Mouse (Mus musculus): ENCODE data around the gene C2cd5. TPM values are rescaled to one million over a fixed set of nuclear protein-coding genes. Genes with fewer than 3 reads are reported as not detected.

The C2cd5 gene
- polyA plus RNA-seq, 1 experiment from 2014 or later: 25.0 TPM

DNA sequence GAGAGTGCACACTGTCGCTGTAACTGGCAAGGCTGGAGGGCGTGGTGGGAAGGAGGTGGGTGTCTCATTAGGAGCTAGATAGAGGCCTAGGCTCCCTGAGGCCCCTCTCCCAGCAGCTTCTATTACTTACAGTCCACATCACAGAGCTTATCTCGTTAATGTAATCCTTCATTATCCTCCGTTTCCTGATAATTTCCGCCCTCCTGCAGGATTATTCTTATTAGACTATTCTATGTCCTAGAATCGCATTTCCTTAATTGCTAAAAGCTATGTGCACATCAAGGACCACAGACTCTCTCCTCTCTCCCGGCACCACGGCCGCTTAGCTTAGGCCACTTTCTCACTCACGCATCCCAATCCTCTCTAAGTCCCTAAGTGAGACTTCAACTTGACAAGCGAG is 4.8 kb downstream of the C2cd5 start:
- ATAC-seq (replicated peaks; ENCODE audit: low FRiP score) (no peak), DNase-seq (ENCODE audit: low spot score) (no peak)
- H3K36me3 ChIP-seq (ENCODE audit: control insufficient read depth, insufficient read depth, low read length): peaks cover 6% of the 10 kb centered on the region; the same call in 1 of the 2 replicates
- H3K9me3 ChIP-seq (ENCODE audit: control insufficient read depth, low read length): no peaks in the 10 kb centered on the region
- no peaks in the 10 kb centered on the region for H3K4me1 ChIP-seq (replicated peaks; ENCODE audit: control insufficient read depth, insufficient read depth, low read length)
- H3K4me3 ChIP-seq (ENCODE audit: low read depth, low read length): no peak overlapping the region
- no peak overlapping the region for H3K9ac ChIP-seq (ENCODE audit: low read depth, low read length)
- WGBS: 74% methylated on average over 11 of the region's 11 CpGs
- H3K27me3 ChIP-seq (replicated peaks; ENCODE audit: control insufficient read depth, insufficient read depth, low read length): no peaks in the 10 kb centered on the region
- no peak overlapping the region for H3K4me2 ChIP-seq
- H3K27ac ChIP-seq (ENCODE audit: low read depth, low read length): no peak overlapping the region

DNA sequence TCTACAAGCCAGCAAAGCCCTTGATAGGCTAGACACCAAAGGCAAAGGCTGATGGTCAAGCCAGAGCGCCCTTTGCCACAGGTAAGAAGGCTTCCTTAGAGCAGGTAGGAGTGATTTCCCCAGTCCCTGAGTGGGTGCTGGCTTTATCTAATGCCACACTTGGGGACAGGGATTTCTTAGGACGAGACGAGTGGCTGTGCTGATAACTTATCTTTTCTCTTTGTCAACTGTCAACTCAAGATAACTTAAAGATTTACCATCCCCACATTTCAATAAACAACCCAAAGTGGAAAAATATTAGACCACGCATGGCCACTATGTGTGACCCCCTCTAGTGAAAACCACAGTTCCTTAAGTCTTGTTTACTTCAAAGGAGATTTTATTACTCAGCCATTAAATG is 7.1 kb downstream of the C2cd5 start:
- WGBS: 54% methylated on average over 4 of the region's 4 CpGs
- no peak for ATAC-seq (replicated peaks; ENCODE audit: low FRiP score)
- H3K36me3 ChIP-seq (ENCODE audit: control insufficient read depth, insufficient read depth, low read length): peaks cover 6% of the 10 kb centered on the region; the same call in 1 of the 2 replicates

DNA sequence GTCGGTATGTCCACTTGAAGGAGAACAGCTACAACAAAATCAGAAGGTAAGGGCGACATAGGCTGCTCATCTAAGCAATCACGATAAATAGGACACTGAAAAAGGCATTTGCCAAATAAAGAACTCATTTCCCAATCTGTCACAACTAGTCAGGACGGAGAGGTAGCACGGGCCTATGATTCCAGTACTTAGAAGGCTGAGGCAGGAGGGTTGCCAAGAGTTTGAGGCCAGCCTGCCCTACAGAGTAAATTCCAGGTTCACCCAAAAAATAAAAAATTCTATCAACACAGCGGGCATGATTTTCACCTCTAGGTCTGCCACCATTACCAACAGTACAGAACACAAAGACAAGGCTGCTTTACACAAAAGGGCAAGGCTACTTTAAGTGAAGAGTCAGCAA is 8.9 kb downstream of the C2cd5 start:
- DNase-seq (ENCODE audit: low spot score) (no peak), ATAC-seq (replicated peaks; ENCODE audit: low FRiP score) (no peak)
- no peak overlapping the region for H3K4me3 ChIP-seq (ENCODE audit: low read depth, low read length)
- H3K27me3 ChIP-seq (replicated peaks; ENCODE audit: control insufficient read depth, insufficient read depth, low read length): no peaks in the 10 kb centered on the region
- no peak overlapping the region for H3K27ac ChIP-seq (ENCODE audit: low read depth, low read length)
- no peak overlapping the region for H3K4me2 ChIP-seq
- H3K36me3 ChIP-seq (ENCODE audit: control insufficient read depth, insufficient read depth, low read length): peaks cover 10% of the 10 kb centered on the region; the same call in 1 of the 2 replicates
- H3K9ac ChIP-seq (ENCODE audit: low read depth, low read length): no peak overlapping the region
- WGBS: 94% methylated on average over 6 of the region's 6 CpGs
- no peaks in the 10 kb centered on the region for H3K4me1 ChIP-seq (replicated peaks; ENCODE audit: control insufficient read depth, insufficient read depth, low read length)
- H3K9me3 ChIP-seq (ENCODE audit: control insufficient read depth, low read length): no peaks in the 10 kb centered on the region

More for the DNA sequence above, 7.1 kb downstream of the C2cd5 start:
- no peaks in the 10 kb centered on the region for H3K4me1 ChIP-seq (replicated peaks; ENCODE audit: control insufficient read depth, insufficient read depth, low read length)
- no peak overlapping the region for H3K4me2 ChIP-seq
- no peaks in the 10 kb centered on the region for H3K9me3 ChIP-seq (ENCODE audit: control insufficient read depth, low read length)
- H3K27me3 ChIP-seq (replicated peaks; ENCODE audit: control insufficient read depth, insufficient read depth, low read length): no peaks in the 10 kb centered on the region
- no peak for DNase-seq (ENCODE audit: low spot score)
- H3K27ac ChIP-seq (ENCODE audit: low read depth, low read length): no peak overlapping the region
- no peak overlapping the region for H3K4me3 ChIP-seq (ENCODE audit: low read depth, low read length)
- no peak overlapping the region for H3K9ac ChIP-seq (ENCODE audit: low read depth, low read length)

DNA sequence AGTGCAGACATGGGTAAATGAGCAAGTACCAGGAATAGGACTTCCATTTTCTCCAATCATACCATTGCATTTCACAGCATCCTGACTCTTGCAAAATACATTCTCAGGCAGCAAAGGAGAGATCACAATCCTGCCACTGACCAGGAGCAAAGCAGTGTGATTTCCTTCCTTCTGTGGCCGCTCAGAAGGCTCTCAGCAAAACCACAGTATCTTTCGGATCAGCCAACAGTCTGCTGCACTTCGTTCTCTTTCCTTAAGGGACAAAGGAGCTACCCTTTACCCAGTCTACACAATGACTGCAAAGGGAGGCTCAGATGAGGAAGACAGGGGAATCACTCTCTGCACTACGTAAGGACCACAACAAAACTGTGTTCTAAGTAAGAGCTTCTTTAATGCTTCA is 12.6 kb downstream of the C2cd5 start:
- WGBS: 67% methylated on average over 4 of the region's 4 CpGs
- no peak for ATAC-seq (replicated peaks; ENCODE audit: low FRiP score)
- Histone ChIP-seq H3K4me2 (no peak overlapping the region), H3K9ac (ENCODE audit: low read depth, low read length) (no peak overlapping the region), H3K27ac (ENCODE audit: low read depth, low read length) (no peak overlapping the region; the same call in 1 of the 2 replicates), H3K4me3 (ENCODE audit: low read depth, low read length) (no peak overlapping the region), H3K27me3 (replicated peaks; ENCODE audit: control insufficient read depth, insufficient read depth, low read length) (no peaks in the 10 kb centered on the region), H3K9me3 (ENCODE audit: control insufficient read depth, low read length) (no peaks in the 10 kb centered on the region), H3K4me1 (replicated peaks; ENCODE audit: control insufficient read depth, insufficient read depth, low read length) (no peaks in the 10 kb centered on the region), H3K36me3 (ENCODE audit: control insufficient read depth, insufficient read depth, low read length) (peaks cover 15% of the 10 kb centered on the region)
- DNase-seq (ENCODE audit: low spot score): no peak

DNA sequence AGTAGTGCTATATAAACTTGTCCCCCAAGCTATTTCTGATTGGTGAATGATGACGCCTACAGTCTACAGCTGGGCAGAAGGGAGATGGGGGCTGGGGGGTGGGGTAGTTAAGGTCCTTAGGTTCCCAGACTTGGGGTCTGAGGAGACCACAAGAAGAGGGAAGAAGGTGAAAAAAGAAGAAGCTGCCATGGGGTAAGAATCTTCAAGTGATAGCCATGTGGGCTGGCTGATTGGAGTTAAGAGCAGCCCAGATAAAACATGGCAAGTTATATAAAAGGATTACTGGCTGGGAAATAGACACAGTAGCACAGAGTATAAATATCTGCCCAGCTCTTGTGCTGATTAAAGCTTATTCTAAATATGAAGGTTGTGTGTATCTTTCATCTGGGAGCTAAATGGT is 14.0 kb downstream of the C2cd5 start:
- 86% methylated on average over 1 of the region's 1 CpGs for WGBS
- peaks cover 17% of the 10 kb centered on the region for H3K36me3 ChIP-seq (ENCODE audit: control insufficient read depth, insufficient read depth, low read length)
- no peak overlapping the region for H3K4me3 ChIP-seq (ENCODE audit: low read depth, low read length)
- H3K27ac ChIP-seq (ENCODE audit: low read depth, low read length): no peak overlapping the region
- H3K4me2 ChIP-seq: no peak overlapping the region
- ATAC-seq (replicated peaks; ENCODE audit: low FRiP score) (no peak), DNase-seq (ENCODE audit: low spot score) (no peak)
- H3K4me1 ChIP-seq (replicated peaks; ENCODE audit: control insufficient read depth, insufficient read depth, low read length): no peaks in the 10 kb centered on the region
- H3K27me3 ChIP-seq (replicated peaks; ENCODE audit: control insufficient read depth, insufficient read depth, low read length): no peaks in the 10 kb centered on the region
- H3K9ac ChIP-seq (ENCODE audit: low read depth, low read length): no peak overlapping the region
- no peaks in the 10 kb centered on the region for H3K9me3 ChIP-seq (ENCODE audit: control insufficient read depth, low read length)

DNA sequence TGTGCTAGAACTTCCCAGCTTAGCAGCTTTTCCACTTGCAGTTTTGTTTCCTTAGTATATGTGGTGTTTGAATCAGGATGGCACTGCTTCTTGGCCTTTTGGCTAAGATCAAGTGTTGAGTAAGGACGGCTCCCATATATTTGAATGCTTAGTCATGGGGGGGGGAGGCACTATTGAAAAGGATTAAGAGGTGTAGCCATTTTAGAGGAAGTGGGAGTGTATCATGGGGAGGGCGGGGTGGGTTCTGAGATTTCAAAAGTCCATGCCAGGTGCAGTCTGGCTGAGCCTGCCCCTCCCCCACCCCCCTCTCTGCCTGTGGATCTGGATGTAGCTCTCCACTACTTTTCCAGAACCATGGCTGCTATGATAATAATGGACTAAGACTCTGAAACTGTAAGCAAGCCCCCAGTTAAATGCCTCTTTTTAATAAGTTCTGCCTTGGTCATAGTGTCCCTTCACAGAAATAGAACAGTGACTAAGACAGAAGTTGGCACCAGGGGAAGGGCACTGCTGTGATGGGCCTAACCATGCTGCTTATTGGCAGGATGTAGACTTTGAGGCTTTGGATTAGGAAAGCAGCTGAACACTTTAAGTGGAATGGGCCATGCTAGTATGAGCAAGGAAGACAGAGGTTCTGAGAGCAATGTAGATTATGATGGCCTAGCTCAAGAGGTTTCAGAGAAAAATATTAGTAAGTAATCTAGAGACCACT is 15.5 kb downstream of the C2cd5 start:
- ATAC-seq (replicated peaks; ENCODE audit: low FRiP score): no peak
- 82% methylated on average over 2 of the region's 2 CpGs for WGBS
- Histone ChIP-seq H3K27ac (ENCODE audit: low read depth, low read length) (no peak overlapping the region), H3K4me1 (replicated peaks; ENCODE audit: control insufficient read depth, insufficient read depth, low read length) (no peaks in the 10 kb centered on the region), H3K27me3 (replicated peaks; ENCODE audit: control insufficient read depth, insufficient read depth, low read length) (no peaks in the 10 kb centered on the region), H3K4me2 (no peak overlapping the region), H3K9ac (ENCODE audit: low read depth, low read length) (no peak overlapping the region), H3K9me3 (ENCODE audit: control insufficient read depth, low read length) (no peaks in the 10 kb centered on the region), H3K4me3 (ENCODE audit: low read depth, low read length) (no peak overlapping the region), H3K36me3 (ENCODE audit: control insufficient read depth, insufficient read depth, low read length) (peaks cover 16% of the 10 kb centered on the region)
- no peak for DNase-seq (ENCODE audit: low spot score)

DNA sequence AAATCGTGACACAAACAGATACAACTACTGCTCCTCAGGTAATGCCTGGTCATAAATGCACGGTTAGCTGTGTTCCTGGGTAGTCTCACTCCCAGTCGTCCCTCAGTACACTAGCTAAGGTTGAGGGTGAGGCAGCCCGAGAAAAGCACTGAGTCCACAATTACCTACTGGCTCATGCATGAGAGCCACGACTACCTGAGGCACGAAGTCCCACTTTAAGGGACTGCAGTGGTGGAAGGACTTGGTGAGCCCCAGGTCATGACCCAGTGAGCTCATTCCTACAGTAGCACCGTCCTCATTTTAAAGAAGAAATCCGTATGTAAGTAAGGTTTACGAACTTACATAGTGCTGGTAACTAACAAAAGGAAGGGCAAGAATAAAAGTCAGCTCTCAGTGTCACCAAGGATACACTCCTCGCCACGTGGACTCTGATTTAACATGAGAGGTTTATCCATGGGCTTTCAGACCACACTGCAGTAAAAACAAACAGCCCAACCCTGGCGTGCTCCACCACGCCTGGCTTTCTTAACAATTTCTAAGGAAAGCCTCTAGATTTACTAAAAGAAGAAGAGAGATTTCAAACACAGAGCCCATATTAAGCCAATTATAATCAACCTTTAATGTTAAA is 18.3 kb downstream of the C2cd5 start:
- no peak overlapping the region for H3K27ac ChIP-seq (ENCODE audit: low read depth, low read length)
- WGBS: 86% methylated on average over 13 of the region's 13 CpGs
- no peaks in the 10 kb centered on the region for H3K9me3 ChIP-seq (ENCODE audit: control insufficient read depth, low read length)
- no peak overlapping the region for H3K4me3 ChIP-seq (ENCODE audit: low read depth, low read length)
- H3K36me3 ChIP-seq (ENCODE audit: control insufficient read depth, insufficient read depth, low read length): peaks cover 14% of the 10 kb centered on the region
- ATAC-seq (replicated peaks; ENCODE audit: low FRiP score): no peak
- H3K9ac ChIP-seq (ENCODE audit: low read depth, low read length): no peak overlapping the region
- no peak for DNase-seq (ENCODE audit: low spot score)
- H3K27me3 ChIP-seq (replicated peaks; ENCODE audit: control insufficient read depth, insufficient read depth, low read length): no peaks in the 10 kb centered on the region
- no peak overlapping the region for H3K4me2 ChIP-seq
- H3K4me1 ChIP-seq (replicated peaks; ENCODE audit: control insufficient read depth, insufficient read depth, low read length): no peaks in the 10 kb centered on the region

DNA sequence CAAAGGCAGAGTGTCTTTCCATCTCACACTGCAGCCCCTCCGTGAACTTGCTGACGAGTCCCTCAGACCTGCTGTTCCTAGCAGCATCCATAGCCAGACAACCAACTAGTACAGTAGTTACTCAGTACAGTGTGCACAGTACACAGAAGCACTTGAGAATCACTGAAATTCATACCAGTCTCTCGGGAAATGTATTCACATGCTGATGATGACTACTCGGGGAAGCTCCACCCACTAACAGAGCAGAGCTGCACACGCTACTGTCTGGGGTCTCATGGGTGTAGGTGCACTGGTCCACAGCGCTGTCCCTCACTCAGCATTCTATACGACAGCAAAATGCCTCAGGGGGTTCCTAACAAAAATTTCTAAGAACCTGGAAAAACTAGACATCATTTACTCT is 19.2 kb downstream of the C2cd5 start:
- 89% methylated on average over 7 of the region's 7 CpGs for whole genome bisulfite sequencing
- H3K9ac ChIP-seq (ENCODE audit: low read depth, low read length): no peak overlapping the region
- no peak overlapping the region for H3K4me3 ChIP-seq (ENCODE audit: low read depth, low read length)
- no peak for DNase-seq (ENCODE audit: low spot score)
- no peaks in the 10 kb centered on the region for H3K4me1 ChIP-seq (replicated peaks; ENCODE audit: control insufficient read depth, insufficient read depth, low read length)
- no peak overlapping the region for H3K27ac ChIP-seq (ENCODE audit: low read depth, low read length)
- no peaks in the 10 kb centered on the region for H3K9me3 ChIP-seq (ENCODE audit: control insufficient read depth, low read length)
- H3K36me3 ChIP-seq (ENCODE audit: control insufficient read depth, insufficient read depth, low read length): peaks cover 14% of the 10 kb centered on the region
- no peaks in the 10 kb centered on the region for H3K27me3 ChIP-seq (replicated peaks; ENCODE audit: control insufficient read depth, insufficient read depth, low read length)
- no peak for ATAC-seq (replicated peaks; ENCODE audit: low FRiP score)
- no peak overlapping the region for H3K4me2 ChIP-seq

DNA sequence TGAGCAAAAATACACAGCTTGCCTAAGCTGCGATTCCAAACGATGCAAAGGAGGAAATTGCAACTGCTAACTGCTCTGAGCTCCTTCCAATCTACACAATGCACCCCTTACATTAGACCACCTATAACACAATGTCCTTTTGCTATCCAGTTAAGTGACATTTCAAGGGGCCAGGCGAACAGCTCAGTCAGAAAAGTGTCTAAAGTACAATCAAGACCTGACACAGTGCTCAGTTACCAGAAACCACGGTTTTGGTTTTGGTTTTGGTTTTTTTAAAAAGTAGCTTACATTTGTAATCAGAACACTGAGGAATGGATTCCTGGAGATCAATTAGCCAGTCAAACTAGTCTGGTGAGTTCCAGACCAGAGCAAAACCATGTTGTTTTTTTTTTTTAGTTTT is 20.8 kb downstream of the C2cd5 start:
- ATAC-seq (replicated peaks; ENCODE audit: low FRiP score): no peak
- Histone ChIP-seq H3K4me2 (no peak overlapping the region), H3K9me3 (ENCODE audit: control insufficient read depth, low read length) (no peaks in the 10 kb centered on the region), H3K27me3 (replicated peaks; ENCODE audit: control insufficient read depth, insufficient read depth, low read length) (no peaks in the 10 kb centered on the region), H3K9ac (ENCODE audit: low read depth, low read length) (no peak overlapping the region), H3K4me3 (ENCODE audit: low read depth, low read length) (no peak overlapping the region), H3K4me1 (replicated peaks; ENCODE audit: control insufficient read depth, insufficient read depth, low read length) (no peaks in the 10 kb centered on the region), H3K27ac (ENCODE audit: low read depth, low read length) (no peak overlapping the region), H3K36me3 (ENCODE audit: control insufficient read depth, insufficient read depth, low read length) (peaks cover 9% of the 10 kb centered on the region)
- WGBS: 84% methylated on average over 4 of the region's 4 CpGs
- no peak for DNase-seq (ENCODE audit: low spot score)
